Mouse (Mus musculus) NIH3T3 (cell line): Measurements from ENCODE around the gene Odaph.
A peak's percentile ranks its signal among the peaks of the same experiment; 100 is the strongest.

Experiments
- DNase-seq: peaks from one replicate; pipeline ENCODE4 v3.0.0-alpha.2; 2012; ENCODE audit warnings: low read depth

The Odaph gene

DNA sequence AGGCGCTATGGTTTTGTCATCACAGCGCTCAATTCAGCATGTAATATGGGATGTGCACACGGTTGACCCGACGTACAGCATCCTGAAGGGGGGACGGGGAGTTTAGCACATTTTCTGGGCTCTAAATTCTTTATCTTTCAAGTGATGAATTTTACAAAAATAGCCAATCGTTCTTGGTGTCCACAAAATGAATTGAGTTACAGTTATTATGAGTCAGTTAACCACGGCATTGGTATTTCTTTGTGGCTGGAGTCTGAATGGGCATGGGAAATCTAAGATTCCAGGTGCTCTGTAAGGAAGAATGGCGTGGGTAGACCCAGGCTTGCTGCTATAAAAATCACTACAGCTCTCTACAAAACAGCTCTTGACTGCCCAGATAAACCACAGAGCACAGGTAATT, 2.0 kb downstream of the Odaph start:
- DNase-seq, result no peak

DNA sequence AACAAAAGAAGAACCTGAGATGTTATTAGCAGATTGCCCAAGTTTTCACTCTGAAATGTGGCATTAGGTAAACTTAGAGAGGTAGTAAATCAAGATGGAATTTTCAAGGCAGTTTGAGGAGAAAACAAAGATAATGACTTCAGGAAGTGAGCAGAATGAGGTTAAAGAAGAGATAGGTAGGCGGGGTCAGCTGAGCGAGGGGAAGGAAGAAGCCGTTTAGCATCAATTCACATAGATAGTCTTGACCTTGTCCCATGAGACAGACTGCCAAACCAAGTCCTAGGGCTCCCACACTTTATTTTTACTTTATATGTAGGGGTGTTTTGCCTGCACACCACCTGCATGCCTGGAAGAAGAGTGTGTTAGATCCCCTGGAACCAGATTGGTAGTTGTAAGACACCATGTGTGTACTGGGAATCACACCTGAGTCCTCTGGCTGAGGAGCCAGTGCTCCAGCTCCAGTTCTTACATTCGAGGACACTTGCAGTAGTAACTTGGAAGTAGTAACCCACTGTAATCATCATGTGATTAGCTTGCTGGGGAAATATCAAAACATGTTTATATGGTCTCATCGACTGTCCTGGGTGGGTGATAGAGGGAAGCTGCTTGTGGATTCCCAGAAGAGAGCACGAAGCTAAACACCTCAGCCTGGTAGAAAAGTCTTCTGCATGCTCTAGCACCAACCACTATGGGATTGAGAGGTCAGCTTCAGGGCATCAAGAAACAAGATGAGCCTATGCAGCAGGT, 4.1 kb downstream of the Odaph start:
- DNase-seq, result no peak

DNA sequence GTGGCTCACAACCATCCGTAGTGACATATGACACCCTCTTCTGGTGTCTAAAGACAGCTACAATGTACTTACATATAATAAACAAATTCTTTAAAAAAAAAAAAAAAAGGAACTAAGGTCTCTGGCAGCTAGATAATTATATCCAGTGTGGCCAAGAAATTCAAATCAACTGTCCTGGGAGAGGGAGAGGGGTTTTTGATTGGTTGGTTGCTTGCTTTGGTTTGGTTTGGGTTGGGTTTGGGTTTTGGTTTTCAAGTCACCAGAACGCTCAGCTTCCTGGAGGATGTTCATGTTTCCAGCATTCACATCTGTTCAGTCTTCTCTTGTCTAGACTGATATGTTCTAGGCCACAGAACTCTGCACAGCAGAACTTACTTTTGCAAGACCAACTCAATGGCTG, 5.8 kb downstream of the Odaph start:
- DNase-seq, result no peak

DNA sequence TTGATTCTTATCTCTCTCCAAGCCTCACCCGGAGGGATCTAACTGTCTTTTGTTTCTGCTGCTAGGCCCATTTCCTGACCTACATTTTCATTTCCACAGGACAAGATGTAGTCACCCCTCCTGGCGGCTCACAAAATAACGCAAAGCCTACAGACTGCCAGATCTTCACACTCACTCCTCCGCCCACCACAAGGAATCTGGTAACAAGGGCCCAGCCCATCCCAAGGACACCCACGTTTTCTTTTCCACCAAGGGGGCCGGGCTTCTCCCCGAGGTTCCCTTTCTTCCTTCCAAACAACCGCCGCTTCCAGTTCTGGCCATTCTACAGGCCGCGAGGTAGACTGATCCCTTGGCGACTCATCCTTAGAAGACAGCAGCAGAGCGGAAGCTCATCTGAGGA, 7.3 kb downstream of the Odaph start:
- no peak for DNase-seq

DNA sequence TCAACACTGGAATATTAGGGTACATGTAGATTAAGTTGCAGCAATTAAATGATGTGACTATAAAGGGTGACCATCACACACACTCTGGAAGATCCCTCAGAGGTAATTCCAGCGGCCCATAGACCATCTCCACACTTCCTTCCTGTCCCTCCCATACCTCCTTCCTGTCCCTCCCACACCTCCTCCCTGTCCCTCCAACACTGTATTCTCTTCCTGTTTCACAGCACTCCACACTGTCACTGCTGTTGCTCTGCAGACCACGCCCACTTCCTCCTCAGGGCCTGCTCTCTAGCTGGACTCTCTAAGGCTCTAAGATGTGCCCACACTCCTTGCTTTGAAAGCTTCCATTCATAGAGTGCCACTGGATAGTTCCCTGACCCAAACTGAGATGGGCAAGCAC, 13.5 kb downstream of the Odaph start:
- DNase-seq, result peak; percentile 6

DNA sequence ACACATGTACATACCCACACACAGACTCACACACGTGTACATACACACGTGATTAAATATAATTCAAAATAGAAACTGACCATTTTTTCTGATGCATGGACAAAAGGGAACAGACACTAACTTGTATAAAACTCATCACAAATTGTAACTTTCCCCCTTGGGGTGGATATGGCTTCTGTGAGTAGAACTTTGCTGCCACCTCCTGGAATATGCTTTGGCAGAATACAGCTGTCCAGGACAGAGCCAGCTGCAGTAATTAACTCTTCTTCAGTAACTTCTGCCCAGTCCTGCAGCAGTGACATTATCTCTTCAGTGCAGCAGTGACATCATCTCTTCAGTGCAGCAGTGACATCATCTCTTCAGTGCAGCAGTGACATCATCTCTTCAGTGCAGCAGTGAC, 15.7 kb downstream of the Odaph start:
- DNase-seq, result peak; percentile 46

DNA sequence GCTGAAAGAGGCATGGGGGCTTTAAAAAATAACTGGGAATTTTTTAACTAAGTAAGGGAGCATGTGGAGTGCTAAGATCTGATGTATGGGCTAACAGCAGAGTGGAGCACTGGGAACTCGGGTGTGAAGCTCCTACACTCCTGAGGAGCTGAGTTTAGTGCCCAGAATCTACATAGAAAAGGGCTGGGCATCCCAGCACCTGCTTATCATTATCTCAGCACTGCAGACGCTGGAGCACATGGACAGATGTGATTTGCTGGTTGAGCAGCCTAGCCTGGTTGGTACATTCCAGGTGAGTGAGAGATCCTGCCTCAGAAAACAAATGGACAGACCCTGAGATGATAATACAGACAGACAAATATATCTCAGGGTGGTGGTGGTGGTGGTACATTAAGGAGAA, 22.6 kb downstream of the Odaph start:
- DNase-seq, result no peak

DNA sequence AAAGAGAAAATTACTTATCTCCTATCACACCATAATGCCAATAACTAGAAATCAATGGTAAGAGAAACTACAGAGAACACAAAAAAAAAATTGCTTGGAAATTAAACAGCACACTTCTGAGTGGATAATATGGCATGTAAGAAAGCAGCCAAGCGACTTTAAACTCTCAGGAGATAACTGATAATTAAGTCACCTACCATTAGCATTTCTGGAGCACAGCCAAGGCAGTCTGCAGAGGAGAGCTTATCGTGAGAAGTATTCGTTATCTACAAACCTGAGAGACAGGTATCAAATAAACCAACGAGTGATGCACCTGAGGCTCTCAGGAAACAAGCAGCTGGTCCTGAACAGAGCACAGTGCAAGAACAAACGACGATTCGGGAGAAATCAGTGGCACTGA, 24.5 kb downstream of the Odaph start:
- DNase-seq, result no peak

DNA sequence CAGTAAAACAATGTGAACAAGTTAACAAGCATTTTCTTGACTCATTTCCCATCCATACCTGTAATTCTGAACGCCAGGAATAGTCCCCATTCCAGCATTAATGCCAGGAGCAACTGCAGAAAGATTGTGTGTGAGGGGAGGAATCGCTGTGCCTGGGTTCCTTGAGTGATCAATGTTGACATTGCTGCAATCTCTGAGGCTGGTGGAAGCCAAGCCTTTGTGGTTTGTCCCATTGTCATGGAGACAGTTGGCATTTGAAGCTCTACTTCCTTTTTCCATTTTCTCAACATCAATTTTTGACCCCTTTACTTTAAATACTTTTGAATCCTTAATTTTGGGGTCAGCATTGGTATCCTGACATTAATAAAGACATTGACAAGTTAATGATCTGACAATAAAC, 32.7 kb downstream of the Odaph start:
- DNase-seq, result no peak

DNA sequence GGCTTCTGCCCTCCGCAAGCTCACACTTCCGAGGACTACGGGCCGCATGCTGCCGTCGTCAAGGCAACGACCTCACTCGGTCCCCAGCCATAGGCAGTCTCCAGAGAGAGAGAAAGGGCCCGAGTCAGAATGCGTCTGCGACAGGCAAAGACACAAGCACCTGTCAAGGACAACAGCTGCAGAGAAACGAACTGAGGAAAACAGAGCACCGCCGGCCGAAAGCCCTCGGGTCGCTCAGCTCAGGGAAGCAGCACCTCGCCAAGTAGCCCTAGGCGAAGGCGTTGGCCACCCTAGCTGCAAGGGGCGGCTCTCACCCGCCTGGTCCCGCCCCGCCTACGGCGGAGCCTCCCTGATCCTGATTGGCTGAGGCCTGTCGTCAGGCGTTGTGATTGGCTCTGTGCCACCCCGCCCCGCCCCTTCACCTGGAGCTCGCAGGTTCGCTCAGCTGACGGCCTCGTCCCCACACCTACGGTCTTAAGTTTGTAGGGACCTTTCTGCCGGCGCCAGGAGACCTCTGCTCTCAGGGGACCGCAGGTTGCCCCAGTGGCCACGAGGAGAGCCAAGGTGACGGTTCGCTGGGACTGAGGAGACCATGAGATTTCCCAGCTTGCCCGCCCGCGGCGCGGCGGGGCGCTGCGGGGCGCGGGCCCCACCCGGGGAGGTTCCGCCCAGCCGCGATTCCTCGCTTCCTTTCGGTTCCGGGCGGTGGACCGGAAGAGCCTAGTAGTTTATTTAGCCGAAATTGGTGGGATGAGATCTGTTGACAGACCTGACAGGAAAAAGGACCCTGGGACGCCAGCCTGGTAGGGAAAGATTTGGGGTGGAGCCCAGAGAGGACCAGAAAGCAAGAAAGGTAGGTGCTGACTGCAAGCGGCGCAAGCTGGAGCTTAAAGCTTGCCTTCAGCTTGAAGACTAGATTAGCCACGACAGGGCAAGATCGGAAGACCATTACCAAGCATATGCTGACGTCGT, 55.4 kb downstream of the Odaph start:
- peak; percentile 91 for DNase-seq

DNA sequence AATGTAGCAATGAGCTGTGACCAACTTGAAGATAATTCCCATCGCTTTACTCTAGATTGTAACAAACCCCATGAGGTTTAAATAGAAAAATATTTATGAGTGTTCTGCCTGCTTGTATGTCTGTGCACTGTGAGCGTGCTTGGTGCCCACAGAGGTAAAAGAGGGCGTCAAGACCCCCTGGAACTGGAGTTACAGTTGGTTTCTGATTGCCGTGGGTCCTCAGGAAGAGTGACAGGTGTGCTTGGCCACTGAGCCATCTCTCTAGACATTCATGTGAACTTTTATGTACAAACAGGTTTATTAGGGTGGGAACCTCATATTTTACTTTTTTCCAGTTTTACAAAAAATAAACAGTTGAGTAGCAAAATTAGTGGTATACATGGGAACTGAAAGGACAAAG, 56.5 kb downstream of the Odaph start, which contains the start of gene Cdkl2:
TSS of gene Cdkl2 (minus strand) at position 101 of the 400 bp plus-strand sequence.
- no peak for DNase-seq
